Mouse (Mus musculus): ENCODE measurements at regions not wholly inside any gene's neighbourhood (a gene's known extent, or its start where the extent isn't known, plus 50 kb on each side); places are given as distances from the start of the nearest gene placed in this dataset.
A peak's percentile ranks its signal among the peaks of the same experiment; 100 is the strongest.

DNA sequence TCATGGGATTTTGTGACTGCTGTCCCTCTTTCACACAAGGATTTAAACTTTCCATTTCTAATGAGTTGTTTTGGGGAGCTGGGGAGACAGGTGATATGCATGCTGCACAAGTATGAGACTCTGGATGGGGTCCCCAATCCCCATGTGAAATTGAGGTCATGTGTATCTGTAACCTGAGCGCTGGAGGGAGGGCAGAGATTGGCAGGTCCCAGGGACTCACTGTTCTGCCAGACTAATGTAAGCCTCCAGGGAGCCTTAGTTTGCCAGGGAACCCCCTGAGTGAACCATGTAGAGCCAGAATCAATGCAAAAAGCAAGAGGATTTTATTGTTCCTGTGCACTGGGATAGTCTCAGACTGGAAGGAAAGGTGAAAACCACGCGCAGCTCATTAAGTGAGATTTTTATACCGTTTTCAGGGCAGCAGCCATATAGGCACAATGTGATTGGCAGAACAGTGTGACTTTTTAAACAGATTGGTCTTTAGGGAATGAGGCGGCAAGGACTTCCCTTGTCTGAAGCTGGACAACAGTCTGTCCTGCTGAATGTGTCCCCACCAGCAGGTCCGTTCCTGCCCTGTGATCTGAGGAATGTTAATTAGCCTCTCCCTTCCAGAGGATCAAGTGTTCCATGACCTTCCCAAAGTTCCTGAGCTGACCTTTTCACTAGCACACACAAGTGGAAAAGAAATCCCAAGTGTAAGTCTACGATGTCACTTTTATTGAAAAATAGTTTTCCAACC is 59.9 kb upstream of the Oxgr1 start:
- DNase-seq (ENCODE audit: low read depth, low spot score) = peak; percentile 70

DNA sequence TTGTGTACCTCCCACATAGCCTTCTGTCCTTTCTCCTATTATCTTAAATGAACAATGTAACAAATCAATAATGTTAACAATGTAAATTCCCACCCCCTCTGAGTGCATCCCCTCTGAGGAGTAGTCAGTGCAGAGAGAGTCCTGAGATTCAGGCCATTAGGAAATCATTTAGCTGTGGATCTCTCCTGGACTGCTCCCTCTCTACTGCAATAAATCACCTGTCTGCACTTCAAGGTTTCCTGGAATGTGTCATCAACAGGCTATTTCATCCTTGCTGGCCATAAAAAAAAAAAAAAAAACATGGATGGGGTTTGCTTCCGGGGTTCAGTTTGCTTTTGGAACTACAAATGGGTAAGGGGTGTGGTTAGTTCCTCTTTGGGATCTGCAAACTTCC is 60.5 kb upstream of the Oxgr1 start:
- DNase-seq (ENCODE audit: low read depth, low spot score) = peak; percentile 16

DNA sequence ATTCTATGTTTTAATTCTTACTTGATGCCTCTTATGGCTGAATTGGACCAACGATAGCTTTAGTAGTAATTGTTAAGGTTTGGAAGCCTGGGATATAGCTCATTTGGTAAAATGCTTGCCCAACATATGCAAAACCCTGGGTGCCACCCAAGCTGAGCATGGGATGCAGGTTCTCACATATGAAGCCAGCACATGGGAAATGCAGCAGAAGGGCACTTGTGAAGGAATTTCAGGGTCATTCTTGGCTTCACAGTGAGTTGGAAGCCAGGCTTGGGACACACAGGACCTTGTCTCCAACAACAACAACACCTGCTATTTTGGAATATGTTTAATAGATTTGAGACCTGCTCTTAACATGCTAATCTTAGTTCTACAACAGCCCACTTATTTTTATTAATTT is 67.6 kb upstream of the Oxgr1 start:
- no peak for DNase-seq (ENCODE audit: low read depth, low spot score)

DNA sequence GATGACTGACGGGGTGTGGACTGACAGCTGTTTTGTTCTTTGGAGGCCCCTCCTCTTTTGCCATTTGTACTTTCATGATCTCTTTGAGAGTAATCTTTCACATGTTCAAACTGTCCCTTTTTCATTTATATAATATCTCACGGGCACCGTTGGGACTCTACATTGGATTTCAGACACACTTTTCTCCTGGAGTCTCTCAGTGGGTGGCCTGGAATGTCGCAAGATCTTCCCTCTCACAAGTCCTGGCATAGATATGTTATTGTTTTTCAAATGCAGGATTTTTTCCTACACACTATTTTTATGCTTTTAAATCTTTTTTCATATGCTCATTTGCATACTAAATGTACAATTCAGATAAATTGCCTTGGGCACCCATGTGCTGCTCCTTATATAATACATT is 71.1 kb upstream of the Oxgr1 start:
- no peak for DNase-seq (ENCODE audit: low read depth, low spot score)

DNA sequence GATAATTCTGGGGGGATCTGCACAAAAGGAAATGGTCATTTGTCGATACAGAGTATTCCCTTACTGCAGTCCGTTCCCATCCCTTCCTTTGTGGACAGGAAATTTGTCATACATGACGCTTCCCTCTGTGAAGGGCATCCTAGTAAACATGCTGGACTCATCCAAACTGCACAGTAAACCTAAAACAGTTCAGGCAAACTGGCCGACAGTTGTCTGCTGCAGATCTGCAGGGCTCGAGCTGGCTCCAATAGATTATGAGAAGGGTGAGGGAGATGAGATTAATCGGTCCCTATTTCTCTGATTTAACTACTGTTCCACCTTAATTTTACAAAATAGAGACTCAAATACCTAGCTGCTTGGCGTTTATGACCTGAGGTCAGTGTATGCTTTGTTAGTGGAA is 76.3 kb upstream of the Oxgr1 start:
- DNase-seq (ENCODE audit: low read depth, low spot score) = no peak

DNA sequence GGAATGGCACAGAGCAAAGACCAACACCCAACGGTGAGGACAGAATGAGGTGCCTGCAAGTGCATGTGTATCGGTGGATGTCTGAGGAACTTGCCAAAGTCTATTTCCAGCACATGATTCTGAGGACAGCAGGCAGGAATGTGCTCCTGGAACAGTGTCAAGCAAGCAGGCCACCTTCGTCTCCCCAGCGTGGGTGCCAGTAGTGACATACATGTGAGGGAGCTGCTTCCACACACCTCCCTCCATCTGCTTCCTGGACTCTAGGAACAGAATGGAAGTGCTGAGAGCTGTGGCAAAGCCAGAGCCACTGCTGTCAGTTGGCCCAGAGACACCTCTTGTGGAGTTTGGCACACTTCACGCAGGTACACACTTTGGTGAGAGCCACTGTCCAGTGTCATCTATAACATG is 76.9 kb upstream of the Oxgr1 start:
- DNase-seq (ENCODE audit: low read depth, low spot score) = no peak

DNA sequence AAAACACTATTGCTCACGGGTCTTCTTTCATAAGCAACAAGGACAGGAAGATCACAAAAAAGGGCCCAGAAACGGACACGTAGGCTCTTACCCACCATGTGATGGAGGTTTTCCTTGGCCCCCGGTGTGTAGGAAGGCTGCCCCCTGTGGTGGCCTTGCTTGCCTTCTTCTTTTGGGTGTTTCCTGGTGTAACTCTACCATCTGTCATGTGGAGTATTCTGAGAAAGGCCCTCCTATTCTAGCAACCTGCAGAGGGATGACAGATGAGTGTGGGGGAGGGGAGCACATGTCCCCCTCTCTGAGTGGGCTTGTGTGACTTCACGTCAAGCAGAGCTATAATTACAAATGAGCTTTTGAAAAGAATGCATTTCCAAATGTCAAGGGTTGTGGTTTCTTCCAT is 77.3 kb upstream of the Oxgr1 start:
- DNase-seq (ENCODE audit: low read depth, low spot score) = no peak

GRCm38 (mm10) chr14:120120261-120120660 is 78.0 kb upstream of the Oxgr1 start:
- no peak for DNase-seq (ENCODE audit: low read depth, low spot score)

GRCm38 (mm10) chr14:120125315-120125714 is 83.1 kb upstream of the Oxgr1 start:
- no peak for DNase-seq (ENCODE audit: low read depth, low spot score)

- no peak for DNase-seq (ENCODE audit: low read depth, low spot score)
Measured at GRCm38 (mm10) chr14:120127481-120127880, 85.2 kb upstream of the Oxgr1 start.

- no peak for DNase-seq (ENCODE audit: low read depth, low spot score)
Measured at GRCm38 (mm10) chr14:120134346-120135008, 92.2 kb upstream of the Oxgr1 start.

GRCm38 (mm10) chr14:120135198-120135597 is 93.0 kb upstream of the Oxgr1 start:
- DNase-seq (ENCODE audit: low read depth, low spot score) = no peak

DNA sequence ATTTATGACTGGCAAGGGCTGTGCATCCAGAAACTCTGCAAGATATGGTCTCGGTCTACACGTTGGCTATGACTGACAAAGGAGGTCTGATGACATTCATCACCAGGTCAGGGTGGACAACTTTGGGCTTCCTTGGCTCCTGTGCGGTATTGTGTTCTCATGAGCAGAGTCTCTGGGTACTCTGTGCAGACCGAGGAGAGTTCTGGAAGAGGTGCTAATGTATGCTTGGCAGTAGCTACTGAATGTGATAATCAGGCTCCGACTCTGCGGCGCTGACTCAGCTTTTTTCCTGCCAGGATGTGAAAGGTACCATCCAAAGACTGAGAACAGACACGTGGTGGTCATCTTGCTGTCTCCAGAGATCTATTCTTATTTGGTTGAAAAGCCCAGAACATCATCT is 94.5 kb upstream of the Oxgr1 start:
- DNase-seq (ENCODE audit: low read depth, low spot score) = no peak

- DNase-seq (ENCODE audit: low read depth, low spot score) = peak; percentile 96
Measured at GRCm38 (mm10) chr14:120137680-120138136, 95.5 kb upstream of the Oxgr1 start.

GRCm38 (mm10) chr14:120138546-120138945 is 96.3 kb upstream of the Oxgr1 start:
- DNase-seq (ENCODE audit: low read depth, low spot score) = no peak

DNA sequence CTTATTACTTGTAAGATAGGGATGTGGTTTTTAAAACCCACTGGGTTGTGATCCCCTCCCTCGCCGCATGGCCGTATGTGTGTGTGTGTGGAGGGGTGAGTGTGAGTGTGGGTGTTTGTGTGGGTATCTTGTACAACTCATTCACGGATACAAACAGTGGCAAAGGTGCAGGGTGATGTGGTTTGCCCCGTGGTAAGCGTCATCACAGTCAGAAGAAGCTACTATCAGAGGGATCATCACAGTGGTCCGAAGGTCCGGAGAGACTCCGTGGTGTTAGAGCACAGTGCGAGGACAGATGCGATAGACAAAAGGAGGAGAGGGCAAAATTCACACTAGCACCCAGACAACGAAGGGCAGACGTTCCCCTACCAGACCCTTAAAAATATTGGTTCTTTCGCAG is 97.0 kb upstream of the Oxgr1 start:
- no peak for DNase-seq (ENCODE audit: low read depth, low spot score)

DNA sequence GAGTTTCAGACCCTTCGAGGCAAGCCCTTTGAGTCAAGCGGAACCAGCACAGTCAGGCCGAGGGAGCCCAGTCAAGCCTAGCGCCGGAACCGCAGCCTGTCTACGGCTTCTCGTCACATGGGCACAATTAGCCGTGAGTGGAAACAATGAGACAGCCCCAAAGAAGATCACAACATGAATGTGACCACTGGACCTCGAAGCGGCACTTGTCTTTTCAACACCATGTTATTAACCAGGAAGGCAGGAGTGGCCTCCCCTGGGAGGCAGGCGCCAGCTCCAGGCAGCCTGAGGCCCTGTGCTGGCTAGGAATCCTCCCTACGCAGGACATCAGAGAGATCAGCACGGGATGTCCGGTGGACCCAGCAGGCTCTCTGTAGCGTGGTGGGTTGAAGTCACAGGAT is 97.4 kb upstream of the Oxgr1 start:
- DNase-seq (ENCODE audit: low read depth, low spot score) = no peak

DNA sequence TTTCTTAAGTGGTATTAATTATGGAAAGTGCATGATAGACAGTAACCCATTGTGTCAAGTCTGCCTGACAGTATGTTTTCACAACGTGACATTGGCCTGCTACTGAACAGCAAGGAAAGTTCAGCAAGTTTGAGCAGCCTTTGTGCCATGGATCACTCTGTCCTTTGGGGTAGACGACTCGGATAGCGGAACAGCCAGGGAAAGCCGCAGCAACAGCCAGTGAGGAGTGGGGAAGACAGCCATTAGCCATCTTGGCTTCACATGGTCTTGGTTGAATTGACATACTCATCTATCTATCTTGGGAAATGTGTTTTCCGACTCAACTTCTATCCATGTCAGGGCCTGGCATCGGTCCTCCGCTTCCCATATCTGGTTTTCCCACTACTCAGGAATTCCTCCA is 98.0 kb upstream of the Oxgr1 start:
- no peak for DNase-seq (ENCODE audit: low read depth, low spot score)

GRCm38 (mm10) chr14:120140791-120141747 is 98.8 kb upstream of the Oxgr1 start:
- DNase-seq (ENCODE audit: low read depth, low spot score) = no peak

GRCm38 (mm10) chr14:120142281-120142680 is 100.0 kb upstream of the Oxgr1 start:
- DNase-seq (ENCODE audit: low read depth, low spot score) = no peak

DNA sequence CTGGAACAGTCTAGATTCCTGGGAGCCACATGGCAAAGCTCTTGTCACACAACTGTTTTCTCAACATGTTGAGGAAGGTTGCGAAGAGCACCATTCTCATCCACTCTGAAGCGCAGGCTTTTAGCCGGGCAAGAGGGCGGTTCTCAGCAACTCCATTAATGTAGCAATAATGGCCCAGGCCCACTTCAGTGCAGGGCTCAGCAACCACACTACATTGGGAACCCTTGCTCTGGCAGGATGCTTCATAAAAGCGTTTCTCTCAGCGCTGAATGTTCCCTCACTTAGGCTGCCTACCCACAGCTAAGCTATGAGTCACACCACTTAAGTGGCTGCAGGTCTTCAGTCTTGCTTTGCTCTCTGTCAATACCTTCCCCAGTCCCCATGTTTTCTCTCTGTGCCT is 102.2 kb upstream of the Oxgr1 start:
- DNase-seq (ENCODE audit: low read depth, low spot score) = no peak

DNA sequence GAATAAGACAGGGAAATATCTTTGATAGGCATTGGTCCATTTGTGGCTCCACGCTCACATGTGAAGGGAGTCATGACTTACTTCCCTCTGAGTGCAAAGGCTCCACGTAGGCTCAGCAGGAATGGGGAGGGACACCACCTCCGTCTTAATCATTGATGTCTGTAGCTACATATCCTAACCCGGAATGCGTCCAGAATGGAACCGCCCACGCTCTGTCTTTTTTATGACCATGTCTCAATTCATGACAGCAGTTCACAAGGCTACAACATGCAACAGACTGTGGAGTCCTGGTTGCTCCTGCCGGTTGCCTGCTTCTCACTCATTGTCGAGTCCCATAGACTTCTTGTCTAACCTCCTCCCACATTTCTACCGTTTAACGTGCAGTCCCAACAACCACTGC is 104.1 kb upstream of the Oxgr1 start:
- DNase-seq (ENCODE audit: low read depth, low spot score) = no peak

Measured in skeletal muscle tissue, adult 2 months (tissue).